Mouse (Mus musculus): ENCODE results near the gene Lamb3.

DNA sequence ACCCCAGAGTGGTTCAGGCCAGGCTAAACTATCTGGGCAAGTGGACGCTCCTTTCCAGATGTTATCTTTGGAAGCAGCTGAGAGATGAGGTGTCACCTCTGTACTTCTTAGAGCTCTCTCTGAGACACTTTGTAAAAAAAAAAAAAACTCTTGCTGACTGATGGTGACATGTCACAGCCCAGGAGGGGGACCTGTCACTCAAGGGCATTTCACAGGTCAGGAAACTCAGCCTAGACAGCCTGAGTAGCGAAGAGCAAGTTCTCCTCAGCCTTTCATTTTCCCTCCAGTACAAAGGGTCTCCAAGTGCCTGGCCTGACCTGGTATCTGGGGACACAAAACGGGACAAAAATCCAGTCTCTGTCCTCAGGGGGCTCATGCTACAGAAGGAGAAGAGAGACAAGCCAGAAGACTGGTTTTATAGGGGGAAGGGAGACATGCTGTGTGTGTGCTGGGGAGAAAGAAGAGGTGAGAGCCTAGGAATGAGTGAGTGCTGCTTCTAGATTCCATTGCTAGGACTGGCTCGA lies 130.3 kb downstream of the Lamb3 start:
- TF ChIP-seq POLR2A (IDR thresholded peaks at IDR 0.05; ENCODE audit: borderline replicate concordance, extremely low read depth, low read depth, low read length) (no peak), CTCF (IDR thresholded peaks at IDR 0.05; ENCODE audit: insufficient read depth, low read length) (no peak)

All from lung, adult 2 months (tissue).